Mouse (Mus musculus) erythroblast, embryonic 14.5 days (primary cell): ENCODE data around the gene Scpep1.

Experiments used
- GATA1 ChIP-seq: IDR thresholded peaks from 2 replicates; pipeline ENCODE4 v1.6.1; 2012; ENCODE audit warnings: low read length, inconsistent platforms, mixed read lengths
- TAL1 ChIP-seq: IDR thresholded peaks from 3 replicates; pipeline ENCODE4 v1.6.1; 2012; ENCODE audit warnings: low read length, inconsistent platforms, mixed read lengths

GRCm38 (mm10) chr11:88909388-88910036 lies 45.8 kb downstream of the Scpep1 start:
- TF ChIP-seq GATA1: no peak
- TF ChIP-seq TAL1: no peak
